Mouse (Mus musculus) heart, postnatal 14 days (tissue): ENCODE measurements around the gene Hist1h2an. TPM values are rescaled to one million over a fixed set of nuclear protein-coding genes. Genes with fewer than 3 reads are reported as not detected.
"Not testable (repeated sequence)": the region's sequence is repeated elsewhere in the genome, so short reads cannot be mapped to it uniquely, and the experiment has no call there.

ENCODE experiments used
- DNase-seq, 2 experiments: peaks; one replicate each; pipeline ENCODE4 v3.0.0; 2021 to 2022
- intact Hi-C: fragments of 180-260 bp; cut with DNase I; formaldehyde crosslinking; loops from one replicate; pipeline ENCODE4 v1.15.1; 2025
- long read RNA-seq, 2 experiments: library from polyadenylated mRNA; stranded (forward); transcript quantifications; one replicate each; pipeline ENCODE4 v2.0.0; 2021
- total RNA-seq, 2 experiments: library from RNA; stranded (reverse); gene quantifications; 2 replicates each; pipeline ENCODE4 v1.2.3; 2021

Gene Hist1h2an
- 10 to 100 TPM; 10.5 to 19.2 TPM for total RNA-seq
- long read RNA-seq, experiment 1: 0 reads
- long read RNA-seq, experiment 2: 0 reads

GRCm38 (mm10) chr13:21786899-21787629 is at the start of gene Hist1h2an, which contains the start of gene Hist1h2bp:
Gene Hist1h2an (minus strand): TSS chr13:21787218.
Gene Hist1h2bp (plus strand): TSS chr13:21787461.
- intact Hi-C loops: not testable (repeated sequence)
- DNase-seq: peak; percentile 77 to 87

- DNase-seq, intact Hi-C loops: not testable (repeated sequence)
Observed at GRCm38 (mm10) chr13:21833461-21833860, 46.4 kb upstream of the Hist1h2an start, which contains the start of the genes Hist1h2ap and Hist1h2br. Gene Hist1h2ap (minus strand): TSS chr13:21833507. Gene Hist1h2br (plus strand): TSS chr13:21833743.

GRCm38 (mm10) chr13:21831418-21832394 is 44.7 kb upstream of the Hist1h2an start, which contains the start of gene Hist1h4n:
Gene Hist1h4n (minus strand): TSS chr13:21832196.
- peak in 1 of 2 experiments; percentile 12 for DNase-seq
- intact Hi-C loops: not testable (repeated sequence)

GRCm38 (mm10) chr13:21830344-21830743 is 43.3 kb upstream of the Hist1h2an start:
- intact Hi-C loops: no loop called here
- DNase-seq: no peak

GRCm38 (mm10) chr13:21828511-21828910 is 41.5 kb upstream of the Hist1h2an start:
- intact Hi-C loops: loop anchor here (10.0 kb wide), 1 partner anchor 1926 kb away; the partner anchor contains the start of genes Hist1h2ab, Hist1h3b and Hist1h4b
- no peak for DNase-seq

- intact Hi-C loops: loop anchor here (10.0 kb wide), 1 partner anchor 1935 kb away; the partner anchor contains the start of genes Hist1h2ab, Hist1h3b and Hist1h4b
- DNase-seq: not testable (repeated sequence)
Observed at GRCm38 (mm10) chr13:21820082-21820890, 33.3 kb upstream of the Hist1h2an start.

GRCm38 (mm10) chr13:21812092-21812491 is 25.1 kb upstream of the Hist1h2an start:
- DNase-seq, intact Hi-C loops: not testable (repeated sequence)

GRCm38 (mm10) chr13:21811539-21811938 is 24.5 kb upstream of the Hist1h2an start, which contains the start of gene Hist1h4m:
Gene Hist1h4m (plus strand): TSS chr13:21811746.
- DNase-seq: peak; percentile 22 to 34

GRCm38 (mm10) chr13:21811074-21811473 is 24.1 kb upstream of the Hist1h2an start:
- DNase-seq, intact Hi-C loops: not testable (repeated sequence)

More at GRCm38 (mm10) chr13:21811539-21811938, 24.5 kb upstream of the Hist1h2an start, which contains the start of gene Hist1h4m:
- intact Hi-C loops: not testable (repeated sequence)

- DNase-seq, intact Hi-C loops: not testable (repeated sequence)
Observed at GRCm38 (mm10) chr13:21810073-21810472, 23.1 kb upstream of the Hist1h2an start, which contains the start of the genes Hist1h2bq and Hist1h2ao. Gene Hist1h2bq (minus strand): TSS chr13:21810197. Gene Hist1h2ao (plus strand): TSS chr13:21810465.

- intact Hi-C loops, DNase-seq: not testable (repeated sequence)
Observed at GRCm38 (mm10) chr13:21803058-21803457, 16.0 kb upstream of the Hist1h2an start.

- intact Hi-C loops: loop anchor here (10.0 kb wide), 1 partner anchor 48 kb away; no protein-coding TSS in a partner anchor
- DNase-seq: not testable (repeated sequence)
Observed at GRCm38 (mm10) chr13:21797163-21797562, 10.1 kb upstream of the Hist1h2an start.

GRCm38 (mm10) chr13:21795584-21795983 is 8.6 kb upstream of the Hist1h2an start:
- intact Hi-C loops: loop anchor here (10.0 kb wide), 1 partner anchor 49 kb away; no protein-coding TSS in a partner anchor
- DNase-seq: no peak

GRCm38 (mm10) chr13:21790601-21791283 is 3.7 kb upstream of the Hist1h2an start:
- intact Hi-C loops: loop anchor here (10.0 kb wide), 1 partner anchor 54 kb away; no protein-coding TSS in a partner anchor
- DNase-seq: no peak

- DNase-seq: no peak
- intact Hi-C loops: loop anchor here (10.0 kb wide), 1 partner anchor 55 kb away; no protein-coding TSS in a partner anchor
Observed at GRCm38 (mm10) chr13:21789925-21790324, 2.9 kb upstream of the Hist1h2an start.

- DNase-seq: no peak
- intact Hi-C loops: no loop called here
Observed at GRCm38 (mm10) chr13:21787760-21788593, 959 bp upstream of the Hist1h2an start.

GRCm38 (mm10) chr13:21786189-21786898 is 674 bp downstream of the Hist1h2an start:
- no peak for DNase-seq
- intact Hi-C loops: no loop called here
